Mouse (Mus musculus): ENCODE results near the gene Klhdc4.

Klhdc4 gene

GRCm38 (mm10) chr8:121849303-121849702, 19.9 kb upstream of the Klhdc4 start:
- no peak for DNase-seq

GRCm38 (mm10) chr8:121848495-121848894, 19.1 kb upstream of the Klhdc4 start:
- no peak for DNase-seq

DNA sequence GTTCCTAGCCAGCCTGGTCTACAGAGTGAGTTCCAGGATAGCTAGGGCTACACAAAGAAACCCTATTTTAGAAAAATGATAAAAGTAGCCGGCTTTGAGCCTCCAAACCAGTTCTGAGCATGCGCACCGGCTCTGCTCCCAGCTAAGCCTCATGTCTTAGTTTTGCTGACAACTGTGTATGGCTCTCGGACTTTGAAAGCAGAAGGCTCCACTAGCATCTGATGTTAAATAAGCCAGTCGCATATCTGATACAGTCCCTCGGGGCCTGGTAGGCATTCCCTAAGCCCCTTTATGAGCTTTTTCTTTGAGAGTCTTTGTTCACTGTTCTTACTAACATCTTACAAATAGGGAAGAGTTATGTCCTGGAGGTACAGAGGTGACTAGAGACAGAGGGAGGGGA, 18.6 kb upstream of the Klhdc4 start:
- DNase-seq = no peak

GRCm38 (mm10) chr8:121847261-121847822, 18.0 kb upstream of the Klhdc4 start:
- no peak for DNase-seq

- no peak for DNase-seq
Observed at GRCm38 (mm10) chr8:121846815-121847214, 17.4 kb upstream of the Klhdc4 start.

- DNase-seq = no peak
Observed at GRCm38 (mm10) chr8:121844765-121845164, 15.4 kb upstream of the Klhdc4 start.

- DNase-seq = no peak
Observed at GRCm38 (mm10) chr8:121843184-121843733, 13.9 kb upstream of the Klhdc4 start.

GRCm38 (mm10) chr8:121842064-121842955, 12.9 kb upstream of the Klhdc4 start:
- no peak for DNase-seq

- DNase-seq = peak; percentile 91 to 96
Observed at GRCm38 (mm10) chr8:121841242-121841641, 11.9 kb upstream of the Klhdc4 start.

- peak; percentile 88 to 90 for DNase-seq
Observed at GRCm38 (mm10) chr8:121832503-121832902, 3.1 kb upstream of the Klhdc4 start.

GRCm38 (mm10) chr8:121832061-121832460, 2.7 kb upstream of the Klhdc4 start:
- no peak for DNase-seq

- DNase-seq = peak in 1 of 2 experiments; percentile 53
Observed at GRCm38 (mm10) chr8:121829777-121830362, 501 bp upstream of the Klhdc4 start.

GRCm38 (mm10) chr8:121828376-121829023, 869 bp downstream of the Klhdc4 start:
- DNase-seq = no peak

DNA sequence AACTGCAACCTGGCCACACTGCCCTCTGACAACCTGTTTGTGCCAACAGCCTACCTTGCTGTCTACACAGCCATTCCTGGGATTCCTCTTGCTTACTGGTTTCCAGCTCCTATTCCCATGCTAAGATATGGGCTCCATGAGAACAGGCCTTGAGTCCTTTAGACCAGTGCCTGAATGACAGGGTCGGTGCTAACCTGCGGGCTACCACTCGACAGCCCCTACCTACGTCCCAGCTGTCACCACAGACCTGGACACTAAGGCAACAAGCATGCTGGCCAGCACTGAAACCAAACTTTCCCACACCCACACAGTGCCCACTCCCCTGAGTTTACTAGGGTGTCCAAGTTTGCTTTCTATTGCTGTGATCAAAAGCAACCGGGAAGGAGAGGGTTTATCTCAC, 1.6 kb downstream of the Klhdc4 start:
- DNase-seq = no peak

- DNase-seq = no peak
Observed at GRCm38 (mm10) chr8:121821770-121822169, 7.6 kb downstream of the Klhdc4 start.

- DNase-seq = no peak
Observed at GRCm38 (mm10) chr8:121821320-121821719, 8.0 kb downstream of the Klhdc4 start.

DNA sequence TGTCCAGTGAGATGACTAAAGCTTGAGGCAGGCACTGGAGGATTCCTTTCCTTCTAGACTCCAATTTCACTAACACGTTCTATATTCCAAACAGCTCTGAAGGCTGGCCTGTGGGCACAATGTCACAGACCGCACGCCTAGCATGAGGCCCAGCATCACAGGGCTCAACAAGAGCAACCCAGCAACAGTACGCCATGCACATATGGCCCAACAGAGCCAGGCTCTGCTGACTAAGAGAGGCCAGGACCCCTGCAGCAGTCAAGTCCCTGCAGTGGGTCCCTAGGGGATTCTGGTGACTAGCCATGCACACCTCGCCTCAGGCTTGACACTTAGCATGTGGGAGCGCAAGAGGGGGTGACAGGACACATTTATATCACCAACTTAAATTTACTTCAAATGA, 8.5 kb downstream of the Klhdc4 start:
- no peak for DNase-seq

DNA sequence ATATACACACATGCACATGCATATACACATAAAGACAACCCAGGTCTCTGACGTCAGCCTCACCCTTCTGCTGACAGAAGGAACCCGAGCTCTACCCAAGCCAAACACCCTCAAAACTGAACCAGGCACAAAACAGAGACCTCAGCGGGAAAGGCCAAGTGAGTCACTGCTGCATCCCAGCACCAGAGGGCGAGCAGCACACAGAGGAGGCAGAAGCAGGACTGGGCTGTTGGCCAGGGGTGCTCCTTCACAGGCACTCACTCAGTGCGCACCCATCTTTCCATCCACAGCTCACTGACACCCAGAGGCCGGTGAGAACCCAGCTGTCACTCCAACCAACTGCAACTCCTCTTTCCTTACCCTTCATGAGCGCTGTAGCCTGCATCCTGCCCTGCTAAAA, 11.1 kb downstream of the Klhdc4 start:
- DNase-seq = no peak

DNA sequence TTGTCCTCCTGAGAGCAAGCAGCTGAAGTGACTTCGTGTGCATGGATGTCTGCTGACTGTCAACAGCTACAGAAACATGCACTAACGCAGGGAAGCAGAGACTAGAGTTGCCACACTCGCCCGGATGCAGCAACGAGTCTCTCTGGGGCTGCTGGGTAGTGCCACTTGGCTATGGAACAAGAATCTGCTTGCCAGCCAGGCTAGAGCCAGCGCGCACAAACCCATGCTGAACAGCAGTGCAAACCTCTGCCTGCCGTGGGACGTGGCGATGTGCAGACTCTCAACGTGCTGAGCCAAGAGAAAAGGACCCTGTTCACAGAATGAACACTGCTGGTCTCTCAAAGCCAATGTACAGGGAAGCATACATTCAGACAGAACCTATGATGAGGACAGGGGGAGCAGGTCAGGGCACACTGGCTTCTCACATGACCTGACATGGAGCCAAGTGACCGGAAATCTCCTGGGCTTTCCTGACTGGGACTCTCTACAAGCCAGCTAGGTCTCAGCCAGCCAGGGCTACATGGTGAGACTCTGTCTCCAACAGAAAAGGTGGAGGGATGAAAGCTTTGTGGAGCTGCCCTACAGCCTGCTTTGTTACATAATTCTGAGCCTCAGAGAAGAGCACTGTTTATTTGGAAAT, 17.3 kb downstream of the Klhdc4 start:
- no peak for DNase-seq

GRCm38 (mm10) chr8:121811502-121811901, 17.9 kb downstream of the Klhdc4 start:
- DNase-seq = no peak

GRCm38 (mm10) chr8:121809524-121810155, 19.7 kb downstream of the Klhdc4 start:
- DNase-seq = no peak

- no peak for DNase-seq
Observed at GRCm38 (mm10) chr8:121808032-121808431, 21.3 kb downstream of the Klhdc4 start.
